Mouse (Mus musculus) lung, embryonic 16.5 days (tissue): ENCODE measurements at regions not wholly inside any gene's neighbourhood (a gene's known extent, or its start where the extent isn't known, plus 50 kb on each side); places are given as distances from the start of the nearest gene placed in this dataset.

Experiments used
- ATAC-seq: fragments of 200-750 bp; cut with Nextera tagmentation; 2 replicates; pipeline ENCODE4 v1.8.0; 2017; ENCODE audit warnings: low read depth, mild to moderate bottlenecking, moderate library complexity
- H3K27ac ChIP-seq: fragments of 300-500 bp; sonication (generic); 2 replicates; pipeline ENCODE4 v1.5.1; 2014; ENCODE audit warnings: mild to moderate bottlenecking, control low read depth, low read length
- H3K27me3 ChIP-seq: fragments of 300-500 bp; sonication (generic); 2 replicates; pipeline ENCODE4 v1.6.1; 2014; ENCODE audit warnings: low read depth, low read length, mixed read lengths; ENCODE audit not compliant: control insufficient read depth, insufficient read depth
- H3K36me3 ChIP-seq: fragments of 300-500 bp; sonication (generic); 2 replicates; pipeline ENCODE4 v1.6.1; 2014; ENCODE audit warnings: low read length; ENCODE audit not compliant: control insufficient read depth, insufficient read depth
- H3K4me1 ChIP-seq: fragments of 300-500 bp; sonication (generic); replicated peaks from 2 replicates; pipeline ENCODE4 v1.6.1; 2014; ENCODE audit warnings: low read length, mixed read lengths; ENCODE audit not compliant: control insufficient read depth, insufficient read depth
- H3K4me2 ChIP-seq: fragments of 300-500 bp; sonication (generic); 2 replicates; pipeline ENCODE4 v1.6.1; 2014; ENCODE audit warnings: low read depth, low read length, control low read depth
- H3K4me3 ChIP-seq: fragments of 300-500 bp; sonication (generic); 2 replicates; pipeline ENCODE4 v1.5.1; 2014; ENCODE audit warnings: mild to moderate bottlenecking, low read length, control low read depth
- H3K9ac ChIP-seq: fragments of 300-500 bp; sonication (generic); 2 replicates; pipeline ENCODE4 v1.6.1; 2014; ENCODE audit warnings: low read length, control low read depth
- H3K9me3 ChIP-seq: fragments of 300-500 bp; sonication (generic); 2 replicates; pipeline ENCODE4 v1.6.1; 2016; ENCODE audit warnings: low read length; ENCODE audit not compliant: control insufficient read depth
- WGBS: fragments of 180-500 bp; shearing (Covaris S2); extraction: QIAGEN DNeasy Blood & Tissue Kit; methylation state at CpG from one replicate; pipeline ENCODE4 v1.1.7; 2014; 5-methylcytosine and 5-hydroxymethylcytosine counted together

GRCm38 (mm10) chr8:115830012-115830662, 122.5 kb upstream of the Maf start:
- Histone ChIP-seq H3K4me2 (no peak overlapping the region), H3K4me1 (peaks cover 2% of the 10 kb centered on the region; the same call in 1 of the 2 replicates), H3K9ac (no peak overlapping the region), H3K4me3 (no peak overlapping the region), H3K27ac (no peak overlapping the region), H3K36me3 (no peaks in the 10 kb centered on the region), H3K27me3 (no peaks in the 10 kb centered on the region), H3K9me3 (no peaks in the 10 kb centered on the region)
- ATAC-seq = no peak
- WGBS = 25% methylated on average over 4 of the region's 4 CpGs

GRCm38 (mm10) chr8:115826516-115826915, 118.9 kb upstream of the Maf start:
- ATAC-seq = peak; percentile 36; the same call in 1 of the 2 replicates
- H3K9ac ChIP-seq = no peak overlapping the region
- 48% methylated on average over 3 of the region's 3 CpGs for WGBS
- no peak overlapping the region for H3K4me3 ChIP-seq
- no peaks in the 10 kb centered on the region for H3K27me3 ChIP-seq
- H3K27ac ChIP-seq = no peak overlapping the region
- H3K9me3 ChIP-seq = no peaks in the 10 kb centered on the region
- peaks cover 2% of the 10 kb centered on the region; the same call in 1 of the 2 replicates for H3K4me1 ChIP-seq
- no peak overlapping the region for H3K4me2 ChIP-seq
- H3K36me3 ChIP-seq = no peaks in the 10 kb centered on the region

- ATAC-seq = no peak
- H3K4me3 ChIP-seq = no peak overlapping the region
- no peaks in the 10 kb centered on the region for H3K36me3 ChIP-seq
- no peaks in the 10 kb centered on the region for H3K9me3 ChIP-seq
- H3K27me3 ChIP-seq = no peaks in the 10 kb centered on the region
- WGBS = 37% methylated on average over 5 of the region's 5 CpGs
- H3K4me2 ChIP-seq = no peak overlapping the region
- peaks cover 2% of the 10 kb centered on the region; the same call in 1 of the 2 replicates for H3K4me1 ChIP-seq
- H3K9ac ChIP-seq = no peak overlapping the region
- no peak overlapping the region for H3K27ac ChIP-seq
Observed at GRCm38 (mm10) chr8:115825899-115826502, 118.4 kb upstream of the Maf start.

- H3K4me1 ChIP-seq = peaks cover 2% of the 10 kb centered on the region; the same call in 1 of the 2 replicates
- H3K36me3 ChIP-seq = no peaks in the 10 kb centered on the region
- no peak overlapping the region for H3K27ac ChIP-seq
- 85% methylated on average over 6 of the region's 6 CpGs for WGBS
- no peak for ATAC-seq
- no peak overlapping the region for H3K4me2 ChIP-seq
- no peaks in the 10 kb centered on the region for H3K27me3 ChIP-seq
- H3K9ac ChIP-seq = no peak overlapping the region
- no peak overlapping the region for H3K4me3 ChIP-seq
- no peaks in the 10 kb centered on the region for H3K9me3 ChIP-seq
Observed at GRCm38 (mm10) chr8:115824478-115824785, 116.8 kb upstream of the Maf start.

GRCm38 (mm10) chr8:115823673-115824477, 116.3 kb upstream of the Maf start:
- WGBS = 59% methylated on average over 8 of the region's 8 CpGs
- peaks cover 2% of the 10 kb centered on the region; the same call in 1 of the 2 replicates for H3K4me1 ChIP-seq
- no peaks in the 10 kb centered on the region for H3K9me3 ChIP-seq
- no peak overlapping the region for H3K4me2 ChIP-seq
- no peak overlapping the region for H3K9ac ChIP-seq
- peak; percentile 62; the same call in 1 of the 2 replicates for ATAC-seq
- H3K4me3 ChIP-seq = no peak overlapping the region
- H3K36me3 ChIP-seq = no peaks in the 10 kb centered on the region
- H3K27me3 ChIP-seq = no peaks in the 10 kb centered on the region
- H3K27ac ChIP-seq = no peak overlapping the region

- H3K4me1 ChIP-seq = 0 out of 2 replicates have a peak, but pooled peaks cover 3% of the 10 kb centered on the region
- no peak overlapping the region for H3K9ac ChIP-seq
- H3K27ac ChIP-seq = no peak overlapping the region
- 51% methylated on average over 4 of the region's 4 CpGs for WGBS
- no peaks in the 10 kb centered on the region for H3K27me3 ChIP-seq
- no peaks in the 10 kb centered on the region for H3K9me3 ChIP-seq
- no peak overlapping the region for H3K4me2 ChIP-seq
- ATAC-seq = peak; percentile 43; the same call in 1 of the 2 replicates
- H3K36me3 ChIP-seq = no peaks in the 10 kb centered on the region
- no peak overlapping the region for H3K4me3 ChIP-seq
Observed at GRCm38 (mm10) chr8:115813426-115813825, 105.8 kb upstream of the Maf start.

- Histone ChIP-seq H3K4me2 (no peak overlapping the region), H3K4me3 (no peak overlapping the region), H3K9ac (no peak overlapping the region), H3K9me3 (no peaks in the 10 kb centered on the region), H3K4me1 (no peaks in the 10 kb centered on the region; the same call in 1 of the 2 replicates), H3K36me3 (no peaks in the 10 kb centered on the region), H3K27me3 (no peaks in the 10 kb centered on the region), H3K27ac (peak overlapping the region; percentile 18)
- peak; percentile 90 for ATAC-seq
- 28% methylated on average over 9 of the region's 9 CpGs for WGBS
Observed at GRCm38 (mm10) chr8:115806579-115806978, 99.0 kb upstream of the Maf start.

- no peak overlapping the region for H3K9ac ChIP-seq
- peak overlapping the region; percentile 24 for H3K27ac ChIP-seq
- no peak overlapping the region for H3K4me3 ChIP-seq
- no peak overlapping the region for H3K4me2 ChIP-seq
- H3K9me3 ChIP-seq = no peaks in the 10 kb centered on the region
- WGBS = 19% methylated on average over 6 of the region's 6 CpGs
- no peaks in the 10 kb centered on the region for H3K36me3 ChIP-seq
- H3K27me3 ChIP-seq = no peaks in the 10 kb centered on the region
- peak; percentile 86 for ATAC-seq
- H3K4me1 ChIP-seq = no peaks in the 10 kb centered on the region; the same call in 1 of the 2 replicates
Observed at GRCm38 (mm10) chr8:115806139-115806538, 98.5 kb upstream of the Maf start.

GRCm38 (mm10) chr8:115793587-115793986, 86.0 kb upstream of the Maf start:
- Histone ChIP-seq H3K27ac (no peak overlapping the region), H3K27me3 (no peaks in the 10 kb centered on the region), H3K4me1 (no peaks in the 10 kb centered on the region), H3K9ac (no peak overlapping the region), H3K9me3 (no peaks in the 10 kb centered on the region), H3K36me3 (no peaks in the 10 kb centered on the region), H3K4me3 (no peak overlapping the region), H3K4me2 (no peak overlapping the region)
- ATAC-seq = no peak
- WGBS = 40% methylated on average over 1 of the region's 1 CpGs
